Mouse (Mus musculus): ENCODE results near the gene Snx27. TPM values are rescaled to one million over a fixed set of nuclear protein-coding genes. Genes with fewer than 3 reads are reported as not detected.
A peak's percentile ranks its signal among the peaks of the same experiment; 100 is the strongest.

Snx27 gene
- total and polyA plus RNA-seq, 3 experiments: 23.1 to 35.3 (median 34.9) TPM

- dilution Hi-C loops (cut with MboI; ENCODE audit: extremely low pct_ligation_motif_present, extremely low pct_unique_long_range_greater_than_20kb, low sequenced_read_pairs): no loop called here
Observed at GRCm38 (mm10) chr3:94564356-94565010, 18.0 kb downstream of the Snx27 start.

GRCm38 (mm10) chr3:94563163-94563562, 19.4 kb downstream of the Snx27 start:
- no peaks in the 10 kb centered on the region for H3K9me3 ChIP-seq (replicated peaks; ENCODE audit: low read length)
- peaks cover 2 to 62% of the 10 kb centered on the region in 2 experiments; a peak in 3 of 4 replicates for H3K4me1 ChIP-seq (ENCODE audit: control insufficient read depth in 1 of 2, insufficient read depth in 2 of 2)
- no peak overlapping the region for H3K9ac ChIP-seq (ENCODE audit: insufficient read depth, low read depth)
- no peak for TF ChIP-seq ZNF384 (IDR thresholded peaks at IDR 0.05; ENCODE audit: low read depth, low read length)
- TF ChIP-seq MXI1 (IDR thresholded peaks at IDR 0.05; ENCODE audit: low read depth, low read length): no peak
- TF ChIP-seq JUN (IDR thresholded peaks at IDR 0.05; ENCODE audit: insufficient read depth, low read depth, low read length): no peak
- TF ChIP-seq ZMIZ1 (IDR thresholded peaks at IDR 0.05; ENCODE audit: low read depth, low read length): no peak
- no peak for TF ChIP-seq CHD2 (IDR thresholded peaks at IDR 0.05; ENCODE audit: low read length)
- TF ChIP-seq IRF4 (IDR thresholded peaks at IDR 0.05; ENCODE audit: low read depth, low read length): no peak
- H3K27ac ChIP-seq (ENCODE audit: insufficient read depth, low read depth): no peak overlapping the region
- peaks cover 20 to 41% of the 10 kb centered on the region in 2 experiments for H3K36me3 ChIP-seq (replicated peaks in 1 of 2; ENCODE audit: control insufficient read depth in 1 of 2, insufficient read depth in 1 of 2, low read length in 1 of 2)
- in situ Hi-C loops (cut with MboI; ENCODE audit: low pct_ligation_motif_present, low pct_unique_long_range_greater_than_20kb, low sequenced_read_pairs): no loop called here
- dilution Hi-C loops (cut with MboI; ENCODE audit: extremely low pct_ligation_motif_present, extremely low pct_unique_long_range_greater_than_20kb, low sequenced_read_pairs): no loop called here
- no peak for DNase-seq (ENCODE audit: extremely low read depth)
- no peak overlapping the region for H3K4me3 ChIP-seq (replicated peaks in 1 of 3; ENCODE audit: low read depth in 2 of 3, low read length in 2 of 3, poor library complexity in 1 of 3)
- no peaks in the 10 kb centered on the region for H3K27me3 ChIP-seq (replicated peaks)
- 0 out of 2 replicates have a peak, but pooled peaks cover 10% of the 10 kb centered on the region for H3K79me2 ChIP-seq (replicated peaks; ENCODE audit: control insufficient read depth, extremely low read depth, insufficient read depth, poor library complexity, severe bottlenecking)
- H3K4me2 ChIP-seq (ENCODE audit: insufficient read depth, low read depth, poor library complexity, severe bottlenecking): no peak overlapping the region

More at GRCm38 (mm10) chr3:94564356-94565010, 18.0 kb downstream of the Snx27 start:
- H3K27ac ChIP-seq (ENCODE audit: insufficient read depth, low read depth): no peak overlapping the region
- no peaks in the 10 kb centered on the region for H3K9me3 ChIP-seq (replicated peaks; ENCODE audit: low read length)
- peaks cover 15 to 36% of the 10 kb centered on the region in 2 experiments for H3K36me3 ChIP-seq (replicated peaks in 1 of 2; ENCODE audit: control insufficient read depth in 1 of 2, insufficient read depth in 1 of 2, low read length in 1 of 2)
- DNase-seq (ENCODE audit: extremely low read depth): peak; percentile 33
- peaks cover 2 to 66% of the 10 kb centered on the region in 2 experiments; a peak in 3 of 4 replicates for H3K4me1 ChIP-seq (ENCODE audit: control insufficient read depth in 1 of 2, insufficient read depth in 2 of 2)
- peak; percentile 18 for TF ChIP-seq RAD21 (IDR thresholded peaks at IDR 0.05; ENCODE audit: low read depth, low read length)
- no peak for TF ChIP-seq PAX5 (IDR thresholded peaks at IDR 0.05; ENCODE audit: low read length)
- no peak for TF ChIP-seq TBP (conservative IDR thresholded peaks at IDR 0.05; ENCODE audit: low read depth, low read length)
- no peak for TF ChIP-seq USF1 (IDR thresholded peaks at IDR 0.05; ENCODE audit: low read depth, low read length)
- no peak for TF ChIP-seq ETS1 (conservative IDR thresholded peaks at IDR 0.05; ENCODE audit: low read depth, low read length)
- 0 out of 2 replicates have a peak, but pooled peaks have one; percentile 43 for TF ChIP-seq MYC (IDR thresholded peaks at IDR 0.05; ENCODE audit: low read depth, low read length)
- TF ChIP-seq SMC3 (IDR thresholded peaks at IDR 0.05; ENCODE audit: low read depth, low read length): peak; percentile 24
- TF ChIP-seq ZNF384 (IDR thresholded peaks at IDR 0.05; ENCODE audit: low read depth, low read length): 0 out of 2 replicates have a peak, but pooled peaks have one; percentile 26
- peak in 1 of 2 experiments; percentile 66; a peak in 2 of 4 replicates for TF ChIP-seq CTCF (conservative IDR thresholded peaks at IDR 0.05 in 1 of 2, IDR thresholded peaks at IDR 0.05 in 1 of 2; ENCODE audit: low read depth in 2 of 2, low read length in 2 of 2)
- in situ Hi-C loops (cut with MboI; ENCODE audit: low pct_ligation_motif_present, low pct_unique_long_range_greater_than_20kb, low sequenced_read_pairs): no loop called here
- H3K4me3 ChIP-seq (replicated peaks in 1 of 3; ENCODE audit: low read depth in 2 of 3, low read length in 2 of 3, poor library complexity in 1 of 3): no peak overlapping the region
- H3K4me2 ChIP-seq (ENCODE audit: insufficient read depth, low read depth, poor library complexity, severe bottlenecking): no peak overlapping the region
- H3K9ac ChIP-seq (ENCODE audit: insufficient read depth, low read depth): no peak overlapping the region
- no peaks in the 10 kb centered on the region for H3K27me3 ChIP-seq (replicated peaks)
- 0 out of 2 replicates have a peak, but pooled peaks cover 13% of the 10 kb centered on the region for H3K79me2 ChIP-seq (replicated peaks; ENCODE audit: control insufficient read depth, extremely low read depth, insufficient read depth, poor library complexity, severe bottlenecking)

Measured in CH12.LX (cell line).